Mouse (Mus musculus): ENCODE measurements at regions not wholly inside any gene's neighbourhood (a gene's known extent, or its start where the extent isn't known, plus 50 kb on each side); places are given as distances from the start of the nearest gene placed in this dataset.

DNA sequence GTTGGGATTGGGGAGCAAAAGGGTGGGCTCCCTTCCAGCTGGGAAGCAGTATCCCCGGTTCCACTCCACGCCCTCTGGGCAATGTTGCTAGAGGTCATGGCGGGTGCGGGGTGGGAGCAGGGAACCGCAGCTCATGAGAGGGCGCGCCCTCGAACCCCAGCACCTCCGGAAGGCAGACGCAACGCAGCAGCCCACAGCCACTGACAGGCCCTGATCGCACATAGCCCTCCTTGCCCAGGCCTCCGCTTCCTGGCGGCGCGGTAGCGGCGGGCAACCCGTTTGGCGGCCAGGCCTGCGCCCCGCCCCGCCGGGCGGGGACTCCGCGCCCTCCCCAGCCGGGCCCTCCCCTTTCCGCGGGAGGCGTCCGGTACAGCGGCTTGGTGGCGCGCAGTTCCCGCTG, 464.4 kb upstream of the Gm21863 start:
- in situ Hi-C loops (cut with MboI, MseI) = loop anchor here (5.0 kb wide), 1 partner anchor 582 kb away; no protein-coding TSS in a partner anchor

Measured in T-helper 1 cell (primary cell).